Mouse (Mus musculus) MEL-GATA-1-ER (cell line): ENCODE data around the gene Fyn.
A peak's percentile ranks its signal among the peaks of the same experiment; 100 is the strongest.

ENCODE experiments used
- DNase-seq: peaks from one replicate; pipeline ENCODE4 v3.0.0-alpha.2; 2012; ENCODE audit warnings: low read depth; ENCODE audit errors: extremely low read depth

The Fyn gene

GRCm38 (mm10) chr10:39368572-39369135 is at the start of gene Fyn:
Gene Fyn, plus strand, starts transcription at chr10:39368855.
- DNase-seq = no peak

GRCm38 (mm10) chr10:39320798-39321622 is 47.6 kb upstream of the Fyn start:
- DNase-seq = no peak

GRCm38 (mm10) chr10:39321623-39321985 is 47.1 kb upstream of the Fyn start:
- no peak for DNase-seq

GRCm38 (mm10) chr10:39322143-39322542 is 46.5 kb upstream of the Fyn start:
- DNase-seq = no peak

GRCm38 (mm10) chr10:39324291-39324690 is 44.4 kb upstream of the Fyn start:
- no peak for DNase-seq

GRCm38 (mm10) chr10:39328661-39329060 is 40.0 kb upstream of the Fyn start:
- DNase-seq = no peak

GRCm38 (mm10) chr10:39334320-39334719 is 34.3 kb upstream of the Fyn start:
- DNase-seq = no peak

GRCm38 (mm10) chr10:39335880-39336279 is 32.8 kb upstream of the Fyn start:
- DNase-seq = no peak

- DNase-seq = no peak
These were observed 29.3 kb upstream of the Fyn start for GRCm38 (mm10) chr10:39339189-39339968.

GRCm38 (mm10) chr10:39339969-39340236 is 28.8 kb upstream of the Fyn start:
- no peak for DNase-seq

- DNase-seq = no peak
These were observed 25.1 kb upstream of the Fyn start for GRCm38 (mm10) chr10:39343551-39343950.

- no peak for DNase-seq
These were observed 22.7 kb upstream of the Fyn start for GRCm38 (mm10) chr10:39345921-39346320.

- no peak for DNase-seq
These were observed 18.8 kb upstream of the Fyn start for GRCm38 (mm10) chr10:39349781-39350364.

GRCm38 (mm10) chr10:39364196-39364595 is 4.5 kb upstream of the Fyn start:
- no peak for DNase-seq

GRCm38 (mm10) chr10:39369502-39369931 is 862 bp downstream of the Fyn start:
- no peak for DNase-seq

GRCm38 (mm10) chr10:39369977-39370785 is 1.5 kb downstream of the Fyn start:
- no peak for DNase-seq

- peak; percentile 10 for DNase-seq
These were observed 2.1 kb downstream of the Fyn start for GRCm38 (mm10) chr10:39370786-39371221.

GRCm38 (mm10) chr10:39371467-39371866 is 2.8 kb downstream of the Fyn start:
- no peak for DNase-seq

GRCm38 (mm10) chr10:39371991-39372390 is 3.3 kb downstream of the Fyn start:
- no peak for DNase-seq

GRCm38 (mm10) chr10:39376676-39377075 is 8.0 kb downstream of the Fyn start:
- no peak for DNase-seq

GRCm38 (mm10) chr10:39377219-39377618 is 8.6 kb downstream of the Fyn start:
- no peak for DNase-seq
